Mouse (Mus musculus): ENCODE data around the gene Nmt1. TPM values are rescaled to one million over a fixed set of nuclear protein-coding genes. Genes with fewer than 3 reads are reported as not detected.
A peak's percentile ranks its signal among the peaks of the same experiment; 100 is the strongest.

The Nmt1 gene
- total and polyA plus RNA-seq, 3 experiments: 29.8 to 147 (median 70.5) TPM

DNA sequence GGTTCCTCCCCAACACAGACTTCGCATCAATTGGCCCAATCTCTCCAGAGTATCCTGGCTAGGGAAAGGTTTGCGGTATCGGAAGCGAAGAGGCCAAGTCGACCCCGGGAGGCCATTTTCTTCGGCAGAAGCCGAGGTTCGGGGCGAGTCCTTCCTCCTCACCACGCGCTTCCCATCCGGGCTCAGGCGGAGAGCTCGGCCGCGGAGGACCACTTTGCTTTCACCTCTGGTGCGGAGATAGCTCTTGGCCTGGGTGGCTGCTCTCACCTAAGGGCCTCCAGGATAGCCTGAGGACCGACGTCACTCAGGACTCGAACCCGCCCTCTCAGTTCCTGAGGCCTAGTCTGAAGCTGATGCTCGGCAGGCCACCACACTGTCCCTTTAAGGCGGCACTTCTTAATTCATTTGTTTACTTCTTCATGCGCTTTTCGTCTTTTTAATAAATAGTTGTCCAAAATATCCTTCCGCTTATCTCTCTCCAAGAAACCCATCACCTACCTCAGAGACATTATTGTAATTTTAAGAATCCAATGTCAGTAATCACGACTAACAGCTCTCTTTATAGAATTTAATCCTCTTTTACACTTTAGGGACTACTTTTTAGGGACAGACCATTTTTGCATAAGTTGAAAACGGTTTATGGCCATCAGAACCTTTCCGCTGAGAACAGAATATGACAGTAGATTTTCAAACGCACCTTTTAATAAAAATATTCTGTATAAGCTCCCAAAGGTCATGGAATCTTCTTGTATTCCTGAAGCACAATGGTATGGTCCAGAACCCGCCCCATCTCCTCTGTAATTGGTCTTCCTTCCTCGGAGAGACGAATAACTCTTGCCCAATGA is 87.4 kb downstream of the Nmt1 start:
- Histone ChIP-seq H3K36me3 (ENCODE audit: control insufficient read depth in 1 of 2, insufficient read depth in 2 of 2, low read length in 2 of 2) (peaks cover 0 to 16% of the 10 kb centered on the region in 2 experiments; a peak in 2 of 4 replicates), H3K9ac (ENCODE audit: control insufficient read depth, low read depth, low read length, poor library complexity, severe bottlenecking) (peak overlapping the region; percentile 96), H3K79me2 (ENCODE audit: control insufficient read depth, insufficient read depth, low read length, poor library complexity) (peaks cover 29% of the 10 kb centered on the region), H3K4me1 (ENCODE audit: control insufficient read depth in 1 of 2, insufficient read depth in 2 of 2, low read length in 2 of 2) (peaks cover 7 to 8% of the 10 kb centered on the region in 2 experiments; a peak in 3 of 4 replicates), H3K9me3 (replicated peaks; ENCODE audit: insufficient read depth, low read length) (no peaks in the 10 kb centered on the region), H3K4me3 (ENCODE audit: control insufficient read depth in 1 of 2, insufficient read depth in 1 of 2, low read depth in 2 of 2, low read length in 2 of 2) (peak overlapping the region; percentile 61 to 85), H3K27ac (ENCODE audit: control insufficient read depth, low read depth, low read length) (peak overlapping the region; percentile 95), H3K27me3 (ENCODE audit: control insufficient read depth in 1 of 2, insufficient read depth in 2 of 2, low read length in 2 of 2) (no peaks in the 10 kb centered on the region)
- DNase-seq (ENCODE audit: low read depth, low spot score): peak; percentile 97
- TF ChIP-seq NELFE (IDR thresholded peaks at IDR 0.05; ENCODE audit: low read depth, low read length) (peak; percentile 68), POLR2AphosphoS2 (IDR thresholded peaks at IDR 0.05; ENCODE audit: low read length) (no peak), MXI1 (IDR thresholded peaks at IDR 0.05; ENCODE audit: low read depth, low read length) (peak; percentile 65), MAZ (IDR thresholded peaks at IDR 0.05; ENCODE audit: low read depth, low read length) (no peak), SIN3A (IDR thresholded peaks at IDR 0.05; ENCODE audit: low read length) (peak; percentile 97), NRF1 (IDR thresholded peaks at IDR 0.05; ENCODE audit: insufficient read depth, low read depth, low read length, poor library complexity, severe bottlenecking) (no peak), USF1 (IDR thresholded peaks at IDR 0.05; ENCODE audit: low read depth, low read length) (peak; percentile 47; the same call in 1 of the 2 replicates), MAFK (IDR thresholded peaks at IDR 0.05; ENCODE audit: borderline replicate concordance, low read depth, low read length) (no peak; the same call in 1 of the 2 replicates), ZMIZ1 (IDR thresholded peaks at IDR 0.05; ENCODE audit: low read depth, low read length) (no peak; the same call in 1 of the 2 replicates), KAT2A (conservative IDR thresholded peaks at IDR 0.05; ENCODE audit: low read depth, low read length) (peak; percentile 97), POLR2AphosphoS5 (IDR thresholded peaks at IDR 0.05; ENCODE audit: borderline replicate concordance, low read depth, low read length) (no peak), ELF1 (IDR thresholded peaks at IDR 0.05; ENCODE audit: low read depth, low read length) (peak; percentile 38; the same call in 1 of the 2 replicates), USF2 (IDR thresholded peaks at IDR 0.05; ENCODE audit: borderline replicate concordance in 1 of 2, insufficient read depth in 1 of 2, low read depth in 1 of 2, low read length in 2 of 2) (no peak), MYC (IDR thresholded peaks at IDR 0.05; ENCODE audit: low read depth, low read length) (peak; percentile 87), TAL1 (IDR thresholded peaks at IDR 0.05; ENCODE audit: low read length) (no peak), POLR2A (IDR thresholded peaks at IDR 0.05; ENCODE audit: control insufficient read depth in 1 of 2, insufficient read depth in 1 of 2, low read depth in 1 of 2, low read length in 2 of 2, poor library complexity in 1 of 2) (peak in 1 of 2 experiments; percentile 86; a peak in 2 of 4 replicates), EP300 (IDR thresholded peaks at IDR 0.05; ENCODE audit: low read depth in 1 of 2, low read length in 2 of 2) (peak in 1 of 2 experiments; percentile 6; a peak in 1 of 4 replicates), E2F4 (IDR thresholded peaks at IDR 0.05; ENCODE audit: borderline replicate concordance, low read depth, low read length) (no peak; the same call in 1 of the 2 replicates), TCF12 (IDR thresholded peaks at IDR 0.05; ENCODE audit: low read depth, low read length) (peak; percentile 51), RAD21 (IDR thresholded peaks at IDR 0.05; ENCODE audit: low read depth, low read length) (no peak), MYB (IDR thresholded peaks at IDR 0.05; ENCODE audit: low read depth, low read length) (no peak), BHLHE40 (IDR thresholded peaks at IDR 0.05; ENCODE audit: borderline replicate concordance, low read depth, low read length) (peak; percentile 51; the same call in 1 of the 2 replicates), CHD1 (IDR thresholded peaks at IDR 0.05; ENCODE audit: low read depth, low read length) (peak; percentile 100), MAX (IDR thresholded peaks at IDR 0.05; ENCODE audit: low read length) (peak; percentile 44; the same call in 1 of the 2 replicates), ETS1 (IDR thresholded peaks at IDR 0.05; ENCODE audit: low read depth, low read length) (peak; percentile 78), ZKSCAN1 (IDR thresholded peaks at IDR 0.05; ENCODE audit: low read depth, low read length) (no peak; the same call in 1 of the 2 replicates), SMC3 (IDR thresholded peaks at IDR 0.05; ENCODE audit: low read depth, low read length) (no peak), JUND (IDR thresholded peaks at IDR 0.05; ENCODE audit: low read depth, low read length) (no peak), TBP (IDR thresholded peaks at IDR 0.05; ENCODE audit: low read depth, low read length) (peak; percentile 89), GABPA (IDR thresholded peaks at IDR 0.05; ENCODE audit: low read depth, low read length) (no peak), CHD2 (IDR thresholded peaks at IDR 0.05; ENCODE audit: low read length) (peak; percentile 64), RCOR1 (IDR thresholded peaks at IDR 0.05; ENCODE audit: low read depth, low read length) (no peak), CTCF (IDR thresholded peaks at IDR 0.05 in 2 of 3, conservative IDR thresholded peaks at IDR 0.05 in 1 of 3; ENCODE audit: control insufficient read depth in 1 of 3, insufficient read depth in 1 of 3, low read depth in 2 of 3, low read length in 3 of 3, poor library complexity in 1 of 3, severe bottlenecking in 1 of 3) (no peak), HCFC1 (IDR thresholded peaks at IDR 0.05; ENCODE audit: low read depth, low read length) (peak; percentile 80), ZNF384 (IDR thresholded peaks at IDR 0.05; ENCODE audit: low read depth, low read length) (peak; percentile 71), GATA1 (IDR thresholded peaks at IDR 0.05; ENCODE audit: low read depth, low read length) (0 out of 2 replicates have a peak, but pooled peaks have one; percentile 34)

All from MEL (cell line).